Mouse (Mus musculus) splenic B cell, adult 2 months (primary cell): Measurements from ENCODE around the gene Sh2d4b.

Experiments used
- DNase-seq: peaks from one replicate; pipeline ENCODE4 v3.0.0-alpha.2; 2011; ENCODE audit warnings: low read depth, low spot score
- H3K27me3 ChIP-seq: 2 replicates; pipeline ENCODE4 v1.6.1; 2012; ENCODE audit warnings: mild to moderate bottlenecking, low read length, moderate library complexity, mixed read lengths; ENCODE audit not compliant: control insufficient read depth, poor library complexity, insufficient read depth, severe bottlenecking
- H3K36me3 ChIP-seq: 2 replicates; pipeline ENCODE4 v1.6.1; 2012; ENCODE audit warnings: mild to moderate bottlenecking, low read length, moderate library complexity, mixed read lengths; ENCODE audit not compliant: control insufficient read depth, poor library complexity, insufficient read depth, severe bottlenecking

Gene Sh2d4b

DNA sequence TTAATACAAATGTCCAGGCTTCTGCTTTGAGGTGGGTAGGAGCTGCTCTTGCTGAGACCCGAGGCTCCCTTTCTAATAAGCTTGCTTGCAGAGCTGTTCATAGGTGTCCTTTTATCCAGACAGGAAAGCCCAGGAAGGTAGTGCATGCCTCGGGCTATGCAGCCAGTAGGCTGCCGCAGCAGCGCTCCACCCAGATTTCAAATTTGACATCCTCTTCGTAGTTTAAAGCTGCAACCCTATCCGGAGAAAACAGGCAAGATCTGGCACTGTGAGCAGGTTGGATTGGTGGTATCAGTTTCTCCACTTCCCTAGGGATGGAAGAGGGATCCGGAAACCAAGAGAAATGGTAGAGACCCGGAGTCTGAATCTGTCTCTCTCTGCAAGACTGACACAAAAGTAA lies 818 bp upstream of the Sh2d4b start:
- Histone ChIP-seq H3K27me3 (no peaks in the 10 kb centered on the region), H3K36me3 (no peaks in the 10 kb centered on the region)
- DNase-seq = no peak

DNA sequence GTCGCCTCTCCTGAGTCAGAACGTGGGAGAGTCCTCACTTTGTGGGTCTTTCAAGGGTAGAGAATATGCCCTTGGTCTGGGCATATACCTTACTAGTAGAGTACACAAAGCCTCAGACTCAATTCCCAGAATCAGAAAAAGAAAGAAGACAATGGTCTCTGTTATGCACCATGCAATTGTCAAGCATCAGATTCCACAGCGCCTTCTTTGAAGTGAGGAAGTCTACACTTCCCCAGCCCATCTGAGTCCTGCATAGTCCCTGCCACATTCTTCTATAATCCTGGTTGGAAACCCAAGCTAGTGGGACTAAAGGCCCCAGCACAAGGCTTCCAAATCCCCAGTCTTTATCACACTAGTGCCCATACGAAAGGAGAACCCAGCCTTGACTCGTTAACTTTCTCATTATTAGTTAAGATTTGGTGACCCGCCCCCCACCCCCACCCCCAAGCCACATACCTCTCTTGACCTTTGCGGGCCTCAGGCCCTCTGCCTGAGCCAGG lies 690 bp downstream of the Sh2d4b start:
- H3K36me3 ChIP-seq = no peaks in the 10 kb centered on the region
- DNase-seq = no peak
- H3K27me3 ChIP-seq = no peaks in the 10 kb centered on the region

- Histone ChIP-seq H3K27me3 (no peaks in the 10 kb centered on the region), H3K36me3 (no peaks in the 10 kb centered on the region)
- no peak for DNase-seq
Observed at GRCm38 (mm10) chr14:40891506-40891905, 1.6 kb downstream of the Sh2d4b start.

DNA sequence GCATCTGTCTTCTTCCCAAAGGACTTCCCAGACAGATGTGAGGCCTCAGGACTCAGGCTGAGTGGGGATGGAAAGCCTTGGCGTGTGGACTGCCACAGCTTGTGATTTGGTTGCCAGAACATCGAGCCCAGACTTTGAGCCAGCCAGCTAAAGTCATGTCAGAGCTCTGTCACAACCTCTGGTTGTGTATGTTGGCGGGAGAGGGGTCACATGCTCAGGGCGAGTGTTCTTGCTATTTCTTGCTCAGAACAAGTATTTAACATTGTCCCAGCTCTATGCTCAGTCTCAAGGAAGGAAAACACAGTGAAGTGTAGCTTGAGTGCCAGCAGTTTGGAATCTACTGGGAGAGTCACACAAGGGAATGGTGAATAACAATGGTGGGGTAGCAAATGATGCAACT lies 3.4 kb downstream of the Sh2d4b start:
- DNase-seq = no peak
- no peaks in the 10 kb centered on the region for H3K36me3 ChIP-seq
- no peaks in the 10 kb centered on the region for H3K27me3 ChIP-seq

- no peak for DNase-seq
- Histone ChIP-seq H3K27me3 (no peaks in the 10 kb centered on the region), H3K36me3 (no peaks in the 10 kb centered on the region)
Observed at GRCm38 (mm10) chr14:40889181-40889580, 3.9 kb downstream of the Sh2d4b start.

DNA sequence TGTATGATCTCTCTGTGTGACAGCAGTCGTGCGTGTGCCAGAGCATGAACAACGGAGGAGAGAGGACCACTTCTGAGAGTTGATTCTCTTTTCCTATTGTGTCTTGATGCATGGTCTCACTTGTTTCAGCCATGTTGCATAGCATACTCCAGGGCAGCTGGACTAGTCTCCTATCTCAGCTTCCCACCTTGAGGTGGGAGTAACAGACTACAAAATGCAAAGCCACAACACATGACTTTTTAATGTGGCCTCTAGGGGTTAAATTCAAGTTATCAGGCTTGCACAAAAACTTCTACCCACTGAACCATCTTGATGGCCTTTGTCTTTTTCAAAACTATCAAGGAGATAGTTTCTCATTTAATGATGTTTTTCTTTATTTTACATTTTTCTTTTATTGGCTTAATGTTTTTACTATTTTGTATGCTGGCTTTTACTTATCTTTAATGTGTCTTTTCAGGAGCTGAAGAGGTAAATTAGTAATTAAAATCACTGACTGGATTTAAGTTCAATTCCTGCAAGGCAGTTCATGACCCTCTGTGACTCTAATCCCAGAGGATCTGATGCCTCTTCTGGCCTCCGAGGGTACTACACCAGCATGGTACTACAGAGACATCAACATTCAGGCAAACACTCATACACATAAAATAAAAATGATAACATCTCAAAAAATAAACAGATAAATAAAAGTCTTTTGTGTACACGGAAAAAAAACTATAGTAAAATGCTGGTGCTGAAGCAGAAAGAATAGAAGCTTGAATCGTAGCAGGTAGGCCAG lies 6.5 kb downstream of the Sh2d4b start:
- peak; percentile 17 for DNase-seq
- no peaks in the 10 kb centered on the region for H3K27me3 ChIP-seq
- no peaks in the 10 kb centered on the region for H3K36me3 ChIP-seq

DNA sequence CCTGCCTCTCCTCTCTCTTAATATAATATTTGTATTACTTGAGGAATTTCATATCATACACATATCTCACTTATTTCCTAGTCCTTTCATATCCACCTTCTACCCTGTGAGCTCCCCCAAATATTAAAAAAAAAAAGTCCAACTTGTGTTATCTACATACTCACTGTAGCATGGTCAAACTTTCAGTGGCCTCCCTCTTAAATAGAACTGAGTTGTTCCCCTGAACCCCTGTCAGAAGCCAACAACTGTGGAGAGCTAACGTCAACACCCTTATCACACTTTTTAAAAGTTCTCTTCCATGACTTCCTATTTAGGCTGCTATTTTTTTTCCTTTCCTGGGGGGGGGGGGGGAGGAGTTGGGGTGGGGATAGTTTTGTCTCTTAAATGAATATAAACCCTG lies 7.3 kb downstream of the Sh2d4b start:
- DNase-seq = no peak
- no peaks in the 10 kb centered on the region for H3K36me3 ChIP-seq
- no peaks in the 10 kb centered on the region for H3K27me3 ChIP-seq

DNA sequence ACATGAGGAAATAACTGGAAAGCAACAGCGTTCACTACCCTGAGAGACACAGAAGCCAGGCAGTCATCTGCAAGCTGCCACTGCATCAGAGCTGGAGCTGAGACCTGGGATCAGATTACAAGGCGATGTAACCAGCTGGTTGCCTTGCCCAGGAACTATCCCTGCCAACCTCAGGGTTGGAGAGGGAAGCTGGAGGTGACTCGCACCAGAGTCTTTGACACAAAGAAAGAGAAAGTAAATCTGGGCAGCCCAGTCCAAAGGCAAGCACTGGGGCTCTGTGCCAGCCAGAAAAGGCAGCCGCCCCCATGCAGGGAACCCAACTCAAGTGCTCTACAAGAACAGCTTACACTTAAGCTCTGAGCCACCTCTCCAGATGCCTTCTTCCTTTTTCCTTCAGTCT lies 7.8 kb downstream of the Sh2d4b start:
- no peak for DNase-seq
- Histone ChIP-seq H3K27me3 (no peaks in the 10 kb centered on the region), H3K36me3 (no peaks in the 10 kb centered on the region)

DNA sequence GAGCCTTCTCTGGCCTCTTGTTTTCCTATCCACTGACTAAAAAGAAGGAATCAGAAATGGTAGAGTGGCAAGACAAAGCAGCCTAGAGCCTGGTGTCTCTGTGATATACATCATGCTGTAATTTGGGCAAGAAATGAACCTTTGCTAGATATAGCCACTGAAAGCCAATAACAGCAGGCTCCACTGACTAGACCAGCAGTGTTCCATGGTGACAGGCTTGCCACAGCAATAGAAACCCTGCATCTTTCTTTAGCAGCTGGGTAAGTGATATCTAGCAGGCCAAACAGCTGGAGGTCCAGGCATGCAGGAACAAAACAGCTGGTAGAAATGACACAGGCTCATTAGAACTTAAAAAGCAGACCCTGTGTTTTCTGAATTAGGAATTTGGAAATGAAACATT lies 18.5 kb downstream of the Sh2d4b start:
- no peaks in the 10 kb centered on the region for H3K36me3 ChIP-seq
- H3K27me3 ChIP-seq = no peaks in the 10 kb centered on the region
- DNase-seq = no peak

DNA sequence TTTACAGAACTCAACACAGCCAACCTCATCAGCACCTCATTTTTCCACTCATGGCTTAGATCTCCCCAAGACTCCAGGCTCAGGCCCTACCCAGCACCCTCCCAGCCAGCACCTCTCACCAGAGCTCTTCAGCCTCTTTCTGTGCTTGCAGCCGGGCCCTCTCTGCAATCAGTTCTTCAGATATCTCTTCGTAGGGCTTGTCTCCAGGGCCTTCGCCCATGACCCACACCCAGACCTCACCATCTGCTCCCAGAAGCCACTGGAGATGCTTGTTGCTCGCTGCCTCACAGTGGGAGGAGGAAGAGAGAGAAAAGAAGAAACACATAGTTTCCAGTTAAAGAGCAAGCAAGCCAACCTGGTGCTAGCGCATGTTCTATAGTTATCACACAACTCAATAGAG lies 19.1 kb downstream of the Sh2d4b start:
- no peak for DNase-seq
- Histone ChIP-seq H3K27me3 (no peaks in the 10 kb centered on the region), H3K36me3 (no peaks in the 10 kb centered on the region)

GRCm38 (mm10) chr14:40870598-40870997 lies 22.5 kb downstream of the Sh2d4b start:
- Histone ChIP-seq H3K36me3 (no peaks in the 10 kb centered on the region), H3K27me3 (no peaks in the 10 kb centered on the region)

GRCm38 (mm10) chr14:40864811-40865514 lies 28.1 kb downstream of the Sh2d4b start:
- Histone ChIP-seq H3K27me3 (no peaks in the 10 kb centered on the region), H3K36me3 (no peaks in the 10 kb centered on the region)
- DNase-seq = no peak

More at GRCm38 (mm10) chr14:40870598-40870997, 22.5 kb downstream of the Sh2d4b start:
- DNase-seq = no peak

GRCm38 (mm10) chr14:40863659-40864058 lies 29.4 kb downstream of the Sh2d4b start:
- no peak for DNase-seq
- no peaks in the 10 kb centered on the region for H3K27me3 ChIP-seq
- no peaks in the 10 kb centered on the region for H3K36me3 ChIP-seq

GRCm38 (mm10) chr14:40863022-40863421 lies 30.0 kb downstream of the Sh2d4b start:
- no peak for DNase-seq
- no peaks in the 10 kb centered on the region for H3K36me3 ChIP-seq
- no peaks in the 10 kb centered on the region for H3K27me3 ChIP-seq

- DNase-seq = no peak
- H3K27me3 ChIP-seq = no peaks in the 10 kb centered on the region
- no peaks in the 10 kb centered on the region for H3K36me3 ChIP-seq
Observed at GRCm38 (mm10) chr14:40852978-40853377, 40.1 kb downstream of the Sh2d4b start.
